Comparison of ENCODE assay signal across 15 mouse cellular contexts in genomic region chr8:124421413-124421812, GRCm38 (mm10). TPM values are rescaled to one million over a fixed set of nuclear protein-coding genes. Genes with fewer than 3 reads are reported as not detected.
DNase-seq lines count a peak whose midpoint lies in the region; ATAC-seq lines count a peak whose summit lies in the region.
"Had no signal": no experiment of that assay in that cellular context is flagged by ENCODE, and none has a peak within 500 bp of the region (broad histone marks: within the 10 kb centered on the region; RNA-seq: fewer than 3 reads in every experiment).

No protein-coding gene starts in this region.

- H3K4me2 ChIP-seq in kidney, embryonic 14.5 days (replicated peaks; ENCODE audit: low read depth, low read length), result no peak overlapping the region
- H3K4me2 ChIP-seq in heart, embryonic 16.5 days (ENCODE audit: low read depth, low read length), result no peak overlapping the region
- no peak overlapping the region for H3K4me2 ChIP-seq in midbrain, embryonic 15.5 days
- H3K4me2 ChIP-seq: hindbrain, embryonic 15.5 days; limb, embryonic 15.5 days; neural tube, embryonic 13.5 days had no signal

- no peaks in the 10 kb centered on the region for H3K27me3 ChIP-seq in kidney, embryonic 14.5 days (ENCODE audit: control insufficient read depth, insufficient read depth, low read length)
- no peaks in the 10 kb centered on the region for H3K27me3 ChIP-seq in heart, embryonic 16.5 days (ENCODE audit: control insufficient read depth, insufficient read depth, low read length)
- H3K27me3 ChIP-seq in midbrain, embryonic 15.5 days (replicated peaks), result no peaks in the 10 kb centered on the region
- H3K27me3 ChIP-seq: hindbrain, embryonic 15.5 days; limb, embryonic 15.5 days; neural tube, embryonic 13.5 days had no signal

- H3K36me3 ChIP-seq in kidney, embryonic 14.5 days (ENCODE audit: control insufficient read depth, insufficient read depth, low read length), result no peaks in the 10 kb centered on the region
- H3K36me3 ChIP-seq in heart, embryonic 16.5 days (ENCODE audit: control insufficient read depth, insufficient read depth), result no peaks in the 10 kb centered on the region
- no peaks in the 10 kb centered on the region for H3K36me3 ChIP-seq in midbrain, embryonic 15.5 days (replicated peaks)
- H3K36me3 ChIP-seq: hindbrain, embryonic 15.5 days; limb, embryonic 15.5 days; neural tube, embryonic 13.5 days had no signal

- peak; percentile 16 for DNase-seq in kidney, postnatal 14 days
- DNase-seq in ovary, adult 18-20 months (ENCODE audit: low spot score), result peak; percentile 29
- DNase-seq in ovary, postnatal 36 days (ENCODE audit: low spot score), result no peak
- DNase-seq: cerebellum, adult 8-10 months; kidney, adult 11 months; right cerebral cortex, adult 18-20 months had no signal

- no peak for ATAC-seq in kidney, embryonic 14.5 days (ENCODE audit: low FRiP score, low TSS enrichment)
- peak; percentile 76 for ATAC-seq in heart, embryonic 16.5 days (replicated peaks; ENCODE audit: extremely low read depth, insufficient read depth, low FRiP score)
- no peak for ATAC-seq in midbrain, embryonic 15.5 days (replicated peaks)
- no peak for ATAC-seq in activated CD4-positive, CD25-positive, alpha-beta regulatory T cell, adult 4 months
- ATAC-seq: CD4-positive, CD25-positive, alpha-beta regulatory T cell, adult 4 months had no signal

- 41% methylated on average over 8 of the region's 8 CpGs for WGBS in kidney, embryonic 14.5 days
- WGBS in heart, embryonic 16.5 days, result 23% methylated on average over 8 of the region's 8 CpGs
- 69% methylated on average over 8 of the region's 8 CpGs for WGBS in midbrain, embryonic 15.5 days

- H3K27ac ChIP-seq in kidney, embryonic 14.5 days (ENCODE audit: low read depth, low read length), result no peak overlapping the region
- peak overlapping the region; percentile 42; the same call in 1 of the 2 replicates for H3K27ac ChIP-seq in heart, embryonic 16.5 days (ENCODE audit: low read length)
- H3K27ac ChIP-seq in midbrain, embryonic 15.5 days, result no peak overlapping the region
- H3K27ac ChIP-seq: hindbrain, embryonic 15.5 days; limb, embryonic 15.5 days; neural tube, embryonic 13.5 days had no signal

- no peak overlapping the region for H3K9ac ChIP-seq in kidney, embryonic 14.5 days (ENCODE audit: low read depth, low read length)
- H3K9ac ChIP-seq in heart, embryonic 16.5 days (ENCODE audit: low read length), result no peak overlapping the region
- H3K9ac ChIP-seq in midbrain, embryonic 15.5 days, result no peak overlapping the region
- H3K9ac ChIP-seq: hindbrain, embryonic 15.5 days; limb, embryonic 15.5 days; neural tube, embryonic 13.5 days had no signal

- no peak overlapping the region for H3K4me3 ChIP-seq in kidney, embryonic 14.5 days (ENCODE audit: low read length)
- H3K4me3 ChIP-seq in heart, embryonic 16.5 days (ENCODE audit: low read length), result no peak overlapping the region
- H3K4me3 ChIP-seq in midbrain, embryonic 15.5 days, result no peak overlapping the region
- H3K4me3 ChIP-seq: erythroblast, embryonic 14.5 days; hindbrain, embryonic 15.5 days; limb, embryonic 15.5 days; neural tube, embryonic 13.5 days had no signal

- no peaks in the 10 kb centered on the region for H3K4me1 ChIP-seq in kidney, embryonic 14.5 days (ENCODE audit: control insufficient read depth, insufficient read depth, low read length)
- H3K4me1 ChIP-seq in heart, embryonic 16.5 days (ENCODE audit: control insufficient read depth, insufficient read depth, low read length), result peaks cover 2% of the 10 kb centered on the region; the same call in 1 of the 2 replicates
- H3K4me1 ChIP-seq in midbrain, embryonic 15.5 days, result 0 out of 2 replicates have a peak, but pooled peaks cover 8% of the 10 kb centered on the region

- no peaks in the 10 kb centered on the region for H3K9me3 ChIP-seq in kidney, embryonic 14.5 days (ENCODE audit: control insufficient read depth, low read length)
- no peaks in the 10 kb centered on the region for H3K9me3 ChIP-seq in heart, embryonic 16.5 days (replicated peaks; ENCODE audit: control insufficient read depth, low read length)
- no peaks in the 10 kb centered on the region for H3K9me3 ChIP-seq in midbrain, embryonic 15.5 days
- H3K9me3 ChIP-seq: hindbrain, embryonic 15.5 days; limb, embryonic 15.5 days; neural tube, embryonic 13.5 days had no signal

RNA-seq across cellular contexts. Expression of gene Pgbd5, which starts 18.0 kb away (rescaled TPM):
- 0.61 and 1.1 TPM in 2 replicates for polyA plus RNA-seq in kidney, embryonic 14.5 days (2014; fragmentation: Nextera tagmentation; extraction: Ambion mirVana)
- 1.5 and 1.9 TPM in 2 replicates for polyA plus RNA-seq in heart, embryonic 16.5 days (2015; fragmentation: Nextera tagmentation; extraction: Ambion mirVana)
- 15.3 and 15.8 TPM in 2 replicates for polyA plus RNA-seq in midbrain, embryonic 15.5 days (2015; fragmentation: Nextera tagmentation; extraction: Ambion mirVana)
- not detected for polyA plus RNA-seq in activated CD4-positive, CD25-positive, alpha-beta regulatory T cell, adult 4 months (2017; shearing (Covaris generic))
- polyA plus RNA-seq: CD4-positive, CD25-positive, alpha-beta regulatory T cell, adult 4 months; erythroblast, embryonic 14.5 days had no signal
